Mouse (Mus musculus): ENCODE measurements around the gene 4930402H24Rik.

GRCm38 (mm10) chr2:130840846-130841245, 65.4 kb downstream of the 4930402H24Rik start:
- no peak for TF ChIP-seq CTCF (IDR thresholded peaks at IDR 0.05; ENCODE audit: low read depth, low read length)
- no peak for TF ChIP-seq EP300 (IDR thresholded peaks at IDR 0.05; ENCODE audit: insufficient read depth, low read depth, low read length)
